Mouse (Mus musculus) erythroblast, adult 5-6 weeks (primary cell): ENCODE data around the gene Mtch1. TPM values are rescaled to one million over a fixed set of nuclear protein-coding genes. Genes with fewer than 3 reads are reported as not detected.
"Not testable (repeated sequence)": the region's sequence is repeated elsewhere in the genome, so short reads cannot be mapped to it uniquely, and the experiment has no call there.

Experiments used
- ATAC-seq: replicated peaks from 2 replicates; pipeline ENCODE4 v1.8.0; 2016; ENCODE audit warnings: moderate number of reproducible peaks, mild to moderate bottlenecking, moderate TSS enrichment, inconsistent platforms; ENCODE audit not compliant: poor library complexity, low FRiP score, severe bottlenecking
- total RNA-seq, 2 experiments: library from RNA; stranded (forward) in 1 of 2; stranded (reverse) in 1 of 2; fragments of 150-400 nt in 1 of 2; fragments of 200-764, 138-1000 nt in 1 of 2; gene quantifications; 2 replicates each; pipeline versions ENCODE4 v1.2.3 to v1.2.4; 2015 to 2017; ENCODE audit warnings: low replicate concordance in 2 of 2

Gene Mtch1
- total RNA-seq, 2 experiments from 2014 or later, result 19.1 to 19.2 TPM

GRCm38 (mm10) chr17:29365105-29365621, 17.4 kb upstream of the Mtch1 start:
- no peak for ATAC-seq

DNA sequence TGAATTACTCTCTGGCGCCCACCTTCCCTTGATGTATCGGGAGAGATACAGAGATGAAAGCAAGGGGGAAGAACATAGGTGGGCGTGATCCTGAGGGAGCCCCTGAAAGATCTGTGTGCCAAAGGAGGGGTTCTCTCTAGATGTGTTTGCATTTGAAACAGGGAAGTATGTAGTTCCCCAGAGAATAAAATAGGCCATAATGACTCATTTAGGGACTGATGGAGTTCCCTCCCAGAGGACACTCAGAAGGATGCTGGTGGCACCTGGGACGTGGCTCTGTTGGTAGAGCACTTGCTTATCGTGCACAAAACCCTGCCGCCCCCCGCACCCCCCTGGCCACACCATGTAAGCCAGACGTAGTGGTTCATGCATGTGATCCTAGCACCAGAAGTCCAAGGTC, 15.4 kb upstream of the Mtch1 start:
- ATAC-seq, result no peak

DNA sequence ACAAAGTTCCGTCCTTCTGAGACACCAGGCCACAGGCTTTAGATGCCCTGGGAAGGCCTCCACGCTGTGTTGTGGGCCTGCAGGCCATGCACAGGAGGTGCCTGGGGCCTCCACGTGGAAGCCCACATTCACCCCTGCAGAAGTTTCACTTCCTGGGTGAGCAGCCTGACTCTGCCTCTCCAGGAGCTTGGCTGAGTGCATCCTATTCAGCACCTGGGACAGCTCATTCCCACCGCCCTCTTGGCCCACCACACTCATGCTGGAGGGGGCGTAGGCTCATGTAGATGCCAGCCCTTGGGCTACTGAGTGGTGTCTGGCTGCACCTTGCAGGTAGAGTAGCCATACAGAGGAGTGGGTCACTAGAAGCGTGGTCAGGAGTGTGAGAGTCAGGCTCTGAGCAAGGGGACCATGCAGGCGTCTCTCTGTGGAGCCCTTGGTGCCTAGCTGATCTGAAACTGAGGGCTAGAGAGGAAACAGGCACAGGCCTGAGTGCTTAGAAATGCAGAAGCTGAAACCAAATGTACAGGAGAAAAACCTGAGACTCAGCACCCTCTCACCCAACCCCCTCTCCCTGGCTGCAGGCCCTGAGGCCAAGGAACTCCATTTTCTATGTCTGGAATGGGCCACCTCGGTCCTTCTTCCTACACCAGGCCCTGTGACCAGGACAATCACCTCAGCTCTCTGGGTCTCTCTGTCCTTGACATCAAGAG, 14.4 kb upstream of the Mtch1 start:
- ATAC-seq, result 0 out of 2 replicates have a peak, but pooled peaks have one; percentile 30

- no peak for ATAC-seq
Observed at GRCm38 (mm10) chr17:29360761-29361221, 13.1 kb upstream of the Mtch1 start, which contains the start of gene Fgd2. Gene Fgd2, plus strand, starts transcription at chr17:29360914.

DNA sequence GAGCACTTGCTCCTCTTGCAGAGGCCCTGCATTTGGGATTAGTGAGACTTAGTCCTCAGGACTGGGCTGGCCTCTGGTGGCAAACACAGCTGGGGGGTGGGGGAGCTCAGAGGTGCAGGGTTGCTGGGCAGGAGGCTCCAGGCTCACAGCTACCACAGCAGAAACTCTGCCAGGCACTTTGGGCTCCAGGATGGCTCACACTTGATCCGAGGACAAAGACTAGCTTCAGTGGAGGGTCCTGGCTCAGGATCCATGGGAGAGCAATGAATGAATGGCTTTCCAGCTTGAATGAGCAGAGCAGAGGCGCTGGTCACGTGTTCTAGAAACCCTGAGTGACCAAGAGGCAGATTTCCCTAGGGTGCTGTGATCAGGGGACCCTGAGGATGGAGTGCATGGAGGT, 11.2 kb upstream of the Mtch1 start:
- ATAC-seq, result no peak

DNA sequence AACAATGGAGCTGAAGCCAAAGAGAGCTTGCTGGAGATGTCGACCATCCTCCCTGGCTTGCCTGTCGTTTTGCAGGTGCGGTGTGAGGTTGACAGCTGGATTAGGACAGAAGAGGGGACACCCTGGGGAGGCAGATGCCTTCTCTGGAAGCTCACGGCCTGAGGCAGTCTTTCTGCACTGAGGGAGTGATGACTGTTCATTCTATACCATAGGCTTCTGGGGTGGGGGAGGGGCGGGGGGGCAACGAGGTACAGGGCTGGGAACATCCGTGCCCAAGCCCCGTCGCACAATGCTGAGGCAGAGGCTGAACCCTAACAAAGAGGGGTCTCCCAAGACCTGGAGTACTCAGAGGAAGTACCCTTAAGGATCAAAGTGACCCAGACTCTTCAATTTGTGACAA, 9.1 kb upstream of the Mtch1 start:
- no peak for ATAC-seq

GRCm38 (mm10) chr17:29356479-29356856, 8.7 kb upstream of the Mtch1 start:
- ATAC-seq, result no peak

- ATAC-seq, result no peak
Observed at GRCm38 (mm10) chr17:29355841-29356478, 8.2 kb upstream of the Mtch1 start.

DNA sequence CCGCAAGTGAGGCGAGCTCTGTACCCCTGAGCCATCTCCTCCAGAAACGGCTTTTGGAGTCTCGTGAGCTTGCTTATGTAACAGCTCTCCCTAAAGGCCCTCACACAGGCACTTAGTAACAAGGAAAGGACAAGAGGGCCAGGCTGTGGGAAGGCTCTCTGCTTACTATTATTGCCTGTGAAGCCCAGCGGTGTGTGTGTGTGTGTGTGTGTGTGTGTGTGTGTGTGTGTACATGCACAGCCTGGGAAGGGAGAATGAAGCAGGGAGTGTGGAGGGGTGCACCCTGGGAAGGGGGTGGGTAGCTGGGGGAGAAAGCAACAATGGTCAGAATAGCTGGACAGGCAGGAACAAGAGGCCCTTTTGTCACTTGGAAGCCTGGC, 7.7 kb upstream of the Mtch1 start:
- no peak for ATAC-seq

DNA sequence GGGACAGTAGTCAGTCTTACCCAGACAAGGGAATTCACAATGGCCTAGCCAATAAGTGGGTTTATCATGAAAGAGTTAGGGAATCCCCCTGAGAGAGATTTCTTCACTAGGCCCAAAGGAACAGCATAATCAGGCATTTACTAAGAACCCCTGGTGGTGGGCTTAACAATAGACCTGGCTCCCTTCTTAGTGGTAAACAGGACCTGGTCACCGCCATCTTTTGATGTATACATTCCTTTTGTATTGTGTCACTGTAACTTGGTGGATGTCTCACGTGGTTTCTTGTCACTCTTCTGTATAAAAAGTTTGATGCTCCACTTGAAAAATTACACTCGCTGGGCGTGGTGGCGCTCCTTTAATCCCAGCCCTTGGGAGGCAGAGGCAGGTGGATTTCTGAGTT, 3.3 kb upstream of the Mtch1 start:
- ATAC-seq, result not testable (repeated sequence)

GRCm38 (mm10) chr17:29348996-29349395, 1.3 kb upstream of the Mtch1 start:
- no peak for ATAC-seq

GRCm38 (mm10) chr17:29347126-29347644, 549 bp downstream of the Mtch1 start:
- ATAC-seq, result no peak

DNA sequence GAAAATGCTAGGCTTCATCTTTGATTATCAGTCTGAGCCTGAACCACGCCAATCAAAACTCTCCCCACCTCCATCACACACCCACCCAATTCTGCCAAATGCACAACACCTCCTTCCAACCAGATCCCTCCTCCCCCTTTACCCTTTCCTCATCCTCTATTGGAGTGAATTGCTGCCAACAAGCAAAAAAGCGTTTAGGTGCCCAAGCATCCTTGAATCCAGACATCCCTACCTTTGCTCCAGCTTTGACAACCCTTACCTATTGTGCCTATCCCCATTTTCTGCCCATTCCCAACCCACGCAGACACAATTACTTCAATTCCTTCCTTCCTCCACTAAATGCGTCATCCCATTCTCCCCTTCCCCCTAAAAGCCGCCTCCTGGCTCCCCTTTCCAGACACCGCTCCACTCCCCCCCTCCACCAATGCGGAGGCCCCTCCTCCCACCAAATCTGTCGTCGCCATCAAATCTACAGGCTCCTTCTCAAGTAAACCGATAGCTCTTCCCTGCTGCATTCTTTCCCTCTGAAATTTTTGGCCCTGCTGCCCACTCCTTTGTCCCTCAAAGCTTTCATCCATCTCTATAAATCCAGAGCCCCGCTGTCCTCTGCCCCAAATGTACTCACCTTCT, 1.1 kb downstream of the Mtch1 start:
- no peak for ATAC-seq

DNA sequence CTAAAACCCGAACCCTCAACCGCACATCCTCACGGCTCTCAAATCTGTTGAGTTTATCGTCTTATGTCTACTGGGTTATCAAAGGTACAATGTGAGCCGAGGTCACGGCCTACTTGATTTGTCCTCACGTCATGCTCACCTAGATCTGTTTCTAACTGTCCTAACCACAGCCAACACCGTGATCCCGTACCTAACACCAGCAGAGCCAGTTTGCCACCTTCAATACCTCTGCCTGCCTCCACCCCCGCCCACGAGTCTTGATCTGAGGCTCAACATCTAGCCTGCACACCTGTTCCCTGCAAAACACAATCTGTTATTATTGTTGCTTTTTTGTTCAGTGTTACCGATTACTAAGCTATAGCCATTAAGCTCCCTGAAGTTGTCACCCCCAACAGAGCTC, 2.5 kb downstream of the Mtch1 start:
- no peak for ATAC-seq

GRCm38 (mm10) chr17:29343241-29343640, 4.5 kb downstream of the Mtch1 start:
- no peak for ATAC-seq

DNA sequence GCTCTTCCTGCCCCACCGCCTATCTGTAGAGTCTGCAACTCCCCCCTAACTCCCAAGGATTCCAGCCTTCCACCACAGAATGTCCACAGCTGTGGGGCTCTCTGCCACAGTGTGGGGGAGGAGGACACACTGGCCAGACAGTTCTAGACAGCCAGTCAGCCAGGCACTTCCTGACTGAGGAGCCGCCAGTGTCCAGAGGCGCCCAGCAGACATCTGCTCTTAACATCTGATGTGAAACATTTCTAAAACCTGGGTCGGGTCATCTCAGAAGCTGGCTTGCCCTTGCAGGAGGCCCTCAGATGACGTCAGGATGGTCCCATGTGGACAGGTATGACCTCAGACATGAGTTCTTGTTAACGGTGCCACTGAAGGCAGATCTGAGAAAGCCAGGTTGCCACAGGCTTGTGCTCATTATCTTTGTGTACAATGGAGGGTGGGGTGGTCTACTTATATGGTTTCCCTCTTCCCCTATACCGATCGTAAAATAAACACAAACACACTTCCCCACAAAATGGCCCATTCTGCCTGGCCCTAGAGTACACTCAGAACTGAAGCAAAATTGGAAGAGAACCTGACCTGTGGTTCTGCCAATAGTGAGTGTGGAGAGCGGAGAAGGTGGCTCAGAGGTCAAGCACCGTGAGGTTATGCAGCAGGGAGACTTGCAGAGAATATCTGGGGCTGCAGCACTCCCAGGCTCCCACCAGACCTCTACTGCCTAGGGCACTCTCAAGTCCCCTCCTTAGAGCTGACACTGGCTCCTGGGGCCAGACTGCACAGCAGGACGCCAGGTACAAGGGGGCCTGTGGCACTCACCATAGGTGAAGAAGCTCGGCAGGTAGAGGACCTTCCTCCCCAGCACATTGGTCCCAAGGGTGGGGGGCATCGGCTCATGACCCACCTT, 5.5 kb downstream of the Mtch1 start:
- no peak for ATAC-seq

DNA sequence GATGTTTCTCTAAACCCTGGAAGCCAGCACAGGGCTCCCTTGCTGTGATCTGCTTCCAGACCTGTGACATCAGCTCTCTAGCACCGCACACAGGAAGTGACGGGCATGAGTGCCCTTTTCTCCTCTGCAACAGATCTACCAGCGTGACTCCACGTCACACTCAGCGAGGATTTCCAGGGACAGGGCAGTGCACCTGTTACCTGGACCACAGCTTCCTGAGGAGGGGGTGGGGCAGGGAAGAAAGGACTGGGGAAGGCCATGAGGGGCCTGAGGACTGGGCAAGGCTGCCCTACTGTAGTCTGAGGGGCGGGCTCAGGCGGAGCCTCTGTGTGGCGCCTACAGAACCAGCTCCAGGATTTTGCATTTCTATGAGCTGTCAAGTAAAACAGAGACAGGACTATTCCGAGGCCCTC, 6.1 kb downstream of the Mtch1 start:
- no peak for ATAC-seq

GRCm38 (mm10) chr17:29340406-29341261, 7.1 kb downstream of the Mtch1 start:
- ATAC-seq, result no peak
